Mouse (Mus musculus): ENCODE results near the gene Tcl1b2.
A peak's percentile ranks its signal among the peaks of the same experiment; 100 is the strongest.
"Not testable (repeated sequence)": the region's sequence is repeated elsewhere in the genome, so short reads cannot be mapped to it uniquely, and the experiment has no call there.

The Tcl1b2 gene

GRCm38 (mm10) chr12:105145714-105146113 lies at the start of gene Tcl1b2:
TSS of gene Tcl1b2 (plus strand) at chr12:105146014.
- no peak for DNase-seq (ENCODE audit: low read depth)

- no peak for DNase-seq (ENCODE audit: low read depth)
Measured at GRCm38 (mm10) chr12:105099466-105100044, 46.3 kb upstream of the Tcl1b2 start.

GRCm38 (mm10) chr12:105102901-105103300 lies 42.9 kb upstream of the Tcl1b2 start:
- no peak for DNase-seq (ENCODE audit: low read depth)

DNA sequence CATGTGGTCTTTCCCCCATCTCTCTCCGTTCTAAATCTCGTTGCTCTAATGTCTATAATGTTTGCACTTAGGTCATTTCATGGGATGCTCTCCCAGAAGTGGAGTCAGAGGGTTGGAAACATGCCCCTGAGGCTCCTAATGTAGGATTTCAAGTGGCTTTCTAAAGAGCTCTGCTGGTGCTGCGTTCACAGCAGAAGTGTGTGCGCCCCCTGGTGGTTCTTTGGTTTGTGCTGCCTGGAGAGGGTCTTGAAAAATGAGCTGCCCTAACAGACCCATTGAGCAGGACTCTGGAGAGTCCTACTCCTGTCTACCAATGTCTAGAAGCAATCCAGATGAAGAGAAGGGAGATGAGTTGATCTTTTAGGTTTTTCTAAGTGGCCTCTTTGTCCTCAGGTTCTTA lies 41.8 kb upstream of the Tcl1b2 start:
- peak; percentile 76 for DNase-seq (ENCODE audit: low read depth)

GRCm38 (mm10) chr12:105105326-105105725 lies 40.5 kb upstream of the Tcl1b2 start:
- no peak for DNase-seq (ENCODE audit: low read depth)

DNA sequence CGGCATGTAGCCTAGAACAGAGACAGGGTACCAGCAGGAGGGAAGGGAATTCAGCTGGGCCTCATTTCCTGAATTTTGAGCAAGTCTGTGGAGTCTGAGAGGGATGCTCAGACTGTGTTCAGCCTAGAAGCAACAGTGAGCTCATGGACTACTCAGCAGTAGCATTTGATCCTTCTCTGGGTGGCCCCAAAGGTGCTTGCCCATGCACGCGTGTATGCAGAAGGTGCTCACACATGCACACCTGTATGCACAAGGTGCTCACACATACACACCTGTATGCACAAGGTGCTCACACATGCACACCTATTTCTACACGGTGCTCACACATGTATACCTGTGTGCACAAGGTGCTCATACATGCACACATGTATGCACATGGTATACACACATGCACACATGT lies 37.0 kb upstream of the Tcl1b2 start:
- no peak for DNase-seq (ENCODE audit: low read depth)

GRCm38 (mm10) chr12:105109406-105109805 lies 36.4 kb upstream of the Tcl1b2 start:
- no peak for DNase-seq (ENCODE audit: low read depth)

DNA sequence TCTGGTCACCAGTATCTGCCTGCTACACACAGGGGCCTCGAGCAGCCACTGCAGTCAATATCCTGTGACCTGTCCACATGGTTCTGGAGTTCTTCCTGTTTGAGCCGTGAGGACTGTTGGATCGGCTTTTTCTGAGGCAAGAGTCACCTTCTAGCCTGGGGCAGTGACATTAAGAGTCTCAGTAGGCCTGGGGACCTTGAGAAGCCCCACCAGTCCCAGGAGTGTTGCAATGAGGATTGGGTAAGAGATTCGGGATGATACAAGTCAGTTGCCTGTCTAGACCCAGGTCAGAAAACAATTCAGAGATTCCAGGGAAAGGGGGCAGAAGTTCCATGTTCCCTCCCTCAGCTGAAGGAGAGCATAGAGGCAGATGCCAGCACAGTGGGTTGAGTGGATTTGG lies 36.0 kb upstream of the Tcl1b2 start:
- no peak for DNase-seq (ENCODE audit: low read depth)

DNA sequence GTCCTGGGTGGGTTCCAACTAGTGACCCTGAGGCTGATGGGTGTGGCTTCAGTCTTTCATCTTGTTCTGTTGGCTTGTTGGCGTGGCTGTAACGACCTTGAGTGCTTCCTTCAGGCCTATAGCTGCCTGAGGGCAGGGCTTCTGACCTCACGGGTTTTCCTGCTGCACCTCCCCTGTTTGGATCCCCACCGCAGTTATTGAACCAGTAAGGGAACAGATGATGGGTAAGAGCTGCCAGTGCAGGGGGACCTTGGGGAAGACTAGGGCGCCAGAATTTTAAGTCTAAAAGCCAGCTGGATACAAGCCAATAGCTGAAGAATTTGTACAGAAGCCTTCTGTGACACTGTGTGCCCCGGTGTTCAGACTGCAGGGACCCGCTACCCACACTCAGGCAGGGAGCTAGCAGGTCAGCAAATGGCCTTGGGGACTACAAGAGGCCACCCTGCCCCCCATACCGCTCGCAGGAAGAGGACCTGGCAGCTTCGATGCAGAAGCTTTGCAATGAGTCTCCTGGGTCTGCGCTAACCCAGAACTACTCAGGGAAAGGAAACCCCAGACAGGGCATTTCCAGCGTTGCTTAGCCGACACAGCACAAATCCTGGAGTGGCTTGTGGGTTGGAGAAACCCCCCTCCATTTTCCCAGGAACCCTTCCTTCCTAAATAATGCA lies 33.4 kb upstream of the Tcl1b2 start:
- no peak for DNase-seq (ENCODE audit: low read depth)

DNA sequence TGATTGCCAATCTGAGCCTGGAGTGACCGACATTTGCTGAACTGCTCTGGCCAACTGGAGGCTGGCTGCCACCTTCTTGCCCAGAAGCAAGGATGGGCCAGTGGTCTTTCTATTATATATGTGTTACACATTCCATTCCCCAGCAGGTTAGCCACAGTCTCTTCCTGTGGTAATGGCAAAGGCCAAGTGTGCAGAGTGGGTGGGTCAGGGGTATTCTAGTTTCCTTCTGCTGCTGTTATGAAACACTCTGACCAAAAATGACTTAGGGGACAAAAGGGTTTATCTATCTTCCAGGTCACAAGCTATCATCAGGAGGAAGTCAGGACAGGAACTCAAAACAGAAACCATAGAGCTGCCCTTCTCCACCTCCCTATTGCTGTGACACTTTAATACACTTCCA lies 29.2 kb upstream of the Tcl1b2 start:
- no peak for DNase-seq (ENCODE audit: low read depth)

DNA sequence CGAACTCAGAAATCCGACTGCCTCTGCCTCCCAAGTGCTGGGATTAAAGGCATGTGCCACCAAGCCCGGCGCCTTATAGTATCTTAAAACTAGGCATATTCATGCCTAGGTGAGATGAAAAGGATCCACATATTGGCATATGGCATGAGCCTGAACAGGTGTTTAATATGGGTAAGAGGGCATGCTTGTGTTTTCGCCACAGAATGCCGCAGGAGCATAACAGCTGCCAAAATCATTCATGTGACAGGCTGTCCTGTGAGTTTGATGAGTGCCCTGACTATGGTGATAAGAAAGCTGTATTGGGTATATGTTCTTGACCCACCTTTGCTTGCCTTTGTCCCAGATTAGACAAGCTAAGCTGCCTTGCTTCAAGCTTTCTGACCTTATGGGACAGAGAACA lies 20.5 kb upstream of the Tcl1b2 start:
- no peak for DNase-seq (ENCODE audit: low read depth)

DNA sequence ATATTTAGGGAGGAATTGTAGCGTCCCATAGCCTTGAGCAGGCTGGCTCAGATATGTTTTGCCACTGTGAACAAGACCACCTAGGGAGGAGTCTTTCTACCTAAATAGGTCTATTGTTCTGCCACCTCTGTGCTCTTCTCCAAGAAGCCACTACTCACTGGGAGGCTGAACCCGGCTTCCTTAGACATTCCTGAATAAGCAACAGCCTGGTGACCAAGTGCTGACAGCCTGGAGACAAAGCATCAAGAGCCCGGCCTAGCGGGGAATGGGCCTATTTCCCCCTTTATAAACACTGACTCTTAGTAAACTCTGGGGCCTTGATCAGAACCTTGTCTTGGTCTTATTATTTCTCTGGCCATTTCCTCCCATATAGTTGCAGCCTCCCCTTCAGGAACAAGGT lies 19.3 kb upstream of the Tcl1b2 start:
- DNase-seq (ENCODE audit: low read depth), result no peak

GRCm38 (mm10) chr12:105127607-105128006 lies 18.2 kb upstream of the Tcl1b2 start:
- DNase-seq (ENCODE audit: low read depth), result no peak

DNA sequence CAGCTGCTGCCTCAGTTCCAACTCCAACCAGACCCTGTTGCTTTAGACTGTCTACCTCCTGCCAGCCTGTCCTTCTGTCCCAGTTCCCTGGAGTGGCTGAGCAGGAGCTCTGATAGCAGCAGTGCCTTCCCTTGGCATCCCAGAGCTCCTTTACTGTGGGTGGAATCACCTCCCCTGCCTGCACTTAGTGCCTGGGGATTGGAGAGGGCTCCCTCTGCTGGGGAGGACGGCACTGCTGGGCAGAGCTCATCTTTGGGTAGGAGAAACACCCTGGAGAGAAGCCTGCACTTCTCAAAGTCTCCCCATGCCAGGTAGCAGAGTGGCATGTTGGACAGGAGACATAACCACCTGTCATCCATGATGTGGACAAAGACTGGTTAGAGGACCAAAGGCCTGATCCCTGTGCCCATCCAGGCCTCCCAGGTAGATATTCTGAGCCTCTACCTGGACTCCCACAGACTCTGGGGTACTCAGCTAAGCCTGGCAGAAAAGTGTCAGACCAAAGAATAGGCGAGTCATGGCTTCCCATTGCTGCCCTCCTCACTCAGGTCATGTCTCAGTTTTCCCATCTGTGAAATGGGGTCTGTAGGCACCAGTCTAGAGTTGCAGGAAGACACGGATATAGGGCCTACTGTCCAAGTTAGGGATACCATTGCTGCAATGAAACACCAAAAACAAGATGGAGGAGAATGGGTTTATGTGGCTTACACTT lies 16.2 kb upstream of the Tcl1b2 start:
- not testable (repeated sequence) for DNase-seq (ENCODE audit: low read depth)

DNA sequence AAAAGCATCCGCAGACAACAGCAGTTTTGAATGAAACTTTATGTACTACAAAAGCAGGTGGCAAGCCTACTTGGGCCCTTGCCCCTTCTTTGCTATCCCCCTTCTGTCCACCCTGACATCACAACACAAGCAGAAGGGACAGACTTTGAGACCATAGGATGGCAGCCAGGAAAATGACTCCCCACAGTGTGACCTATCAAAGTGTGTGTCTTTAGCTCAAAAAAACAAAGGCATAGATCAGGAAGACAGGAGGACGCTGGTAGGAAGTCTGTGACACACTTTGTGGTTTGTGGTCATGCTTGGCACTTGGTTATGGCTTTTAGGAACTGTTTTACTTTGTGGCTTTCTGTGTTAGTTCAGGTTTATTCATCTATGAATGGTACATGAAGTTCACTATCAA lies 11.6 kb upstream of the Tcl1b2 start:
- not testable (repeated sequence) for DNase-seq (ENCODE audit: low read depth)

GRCm38 (mm10) chr12:105134826-105135225 lies 11.0 kb upstream of the Tcl1b2 start:
- DNase-seq (ENCODE audit: low read depth), result not testable (repeated sequence)

DNA sequence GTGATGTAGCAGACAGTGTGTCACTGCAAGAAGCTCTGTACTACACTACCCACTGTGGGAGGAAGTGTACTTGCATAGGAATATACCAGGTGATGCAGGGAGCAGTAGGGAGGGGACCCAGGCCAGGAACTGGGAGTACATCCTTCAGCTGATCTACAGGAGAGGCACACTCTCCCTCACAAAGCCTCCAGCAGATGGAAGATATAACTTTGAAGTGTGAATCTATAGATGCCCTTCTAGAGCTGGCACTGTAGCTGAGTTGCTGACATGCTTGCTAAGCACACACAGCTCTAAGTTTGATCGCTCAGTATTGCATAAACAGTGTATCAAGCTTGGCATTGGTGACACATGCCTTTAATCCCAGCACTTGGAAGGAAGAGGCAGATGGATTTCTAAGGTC lies 8.1 kb upstream of the Tcl1b2 start:
- DNase-seq (ENCODE audit: low read depth), result not testable (repeated sequence)

DNA sequence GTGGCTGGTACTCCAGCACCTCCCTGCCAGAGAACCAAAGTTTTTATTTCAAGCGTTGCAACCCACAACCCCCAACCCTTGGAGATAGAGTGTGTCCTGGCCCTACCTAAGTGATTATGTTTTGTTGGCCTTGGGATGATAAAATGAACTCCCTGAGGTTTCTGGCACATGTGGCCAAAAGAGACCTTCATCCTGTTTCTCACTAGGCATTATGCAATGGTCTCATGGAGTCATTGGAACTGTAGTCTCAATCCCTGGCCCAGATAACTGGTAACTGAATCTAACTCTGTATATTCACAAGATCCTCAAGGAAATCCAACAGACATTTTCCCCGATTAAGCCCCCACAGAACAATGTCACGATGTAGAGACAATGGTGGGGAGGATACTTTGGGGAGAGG lies 2.7 kb upstream of the Tcl1b2 start:
- DNase-seq (ENCODE audit: low read depth), result no peak

DNA sequence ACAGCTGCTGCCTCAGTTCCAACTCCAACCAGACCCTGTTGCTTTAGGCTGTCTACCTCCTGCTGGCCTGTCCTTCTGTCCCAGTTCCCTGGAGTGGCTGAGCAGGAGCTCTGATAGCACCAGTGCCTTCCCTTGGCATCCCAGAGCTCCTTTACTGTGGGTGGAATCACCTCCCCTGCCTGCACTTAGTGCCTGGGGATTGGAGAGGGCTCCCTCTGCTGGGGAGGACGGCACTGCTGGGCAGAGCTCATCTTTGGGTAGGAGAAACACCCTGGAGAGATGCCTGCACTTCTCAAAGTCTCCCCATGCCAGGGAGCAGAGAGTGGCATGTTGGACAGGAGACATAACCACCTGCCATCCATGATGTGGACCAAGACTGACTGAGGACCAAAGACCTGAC lies 886 bp upstream of the Tcl1b2 start:
- DNase-seq (ENCODE audit: low read depth), result not testable (repeated sequence)

- not testable (repeated sequence) for DNase-seq (ENCODE audit: low read depth)
Measured at GRCm38 (mm10) chr12:105155286-105155685, 9.5 kb downstream of the Tcl1b2 start.

DNA sequence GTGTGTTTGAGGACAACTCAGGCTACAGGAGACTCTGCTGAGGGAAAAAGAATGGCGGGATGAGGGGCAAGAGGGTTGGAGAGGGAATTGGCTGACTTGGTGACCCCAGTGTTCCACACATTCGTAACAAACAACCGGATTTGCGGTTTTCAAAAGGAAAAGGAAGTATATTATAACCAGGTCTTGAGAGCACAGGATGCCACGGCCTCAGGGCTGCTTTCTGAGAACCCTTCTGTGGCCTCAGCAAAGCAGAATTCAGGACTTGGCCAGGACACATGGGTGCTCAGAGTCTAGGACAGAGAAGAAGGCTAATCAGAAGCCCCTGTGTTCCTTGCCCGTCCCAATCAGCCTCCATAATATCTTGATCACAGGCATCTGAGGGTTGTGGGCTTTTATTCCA lies 13.0 kb downstream of the Tcl1b2 start:
- no peak for DNase-seq (ENCODE audit: low read depth)

DNA sequence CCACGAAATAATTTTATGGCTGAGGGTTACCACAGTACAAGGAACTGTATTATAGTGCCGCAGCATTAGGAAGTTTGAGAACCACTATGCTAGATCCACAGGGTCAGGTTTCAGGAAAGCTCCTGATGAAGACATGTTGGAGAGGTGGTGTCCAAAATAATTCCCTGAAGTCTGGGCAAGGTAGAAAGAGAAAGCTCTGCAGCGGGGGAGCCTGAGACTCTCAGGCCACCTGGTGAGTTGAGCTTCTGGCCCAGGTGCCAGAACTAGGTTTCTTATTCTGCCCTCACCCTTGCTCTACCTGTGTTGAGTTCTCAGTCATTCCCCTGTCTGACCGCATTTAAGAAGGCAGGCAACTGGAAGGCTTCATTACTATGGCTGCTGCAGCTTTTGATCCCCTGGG lies 13.6 kb downstream of the Tcl1b2 start, which contains the start of gene Tcl1b1:
TSS of gene Tcl1b1 (plus strand) at position 301 of the 400 bp plus-strand sequence.
- DNase-seq (ENCODE audit: low read depth), result no peak

- DNase-seq (ENCODE audit: low read depth), result no peak
Measured at GRCm38 (mm10) chr12:105166734-105167133, 20.9 kb downstream of the Tcl1b2 start.
